Mouse (Mus musculus): ENCODE measurements at regions not wholly inside any gene's neighbourhood (a gene's known extent, or its start where the extent isn't known, plus 50 kb on each side); places are given as distances from the start of the nearest gene placed in this dataset.
A peak's percentile ranks its signal among the peaks of the same experiment; 100 is the strongest.

GRCm38 (mm10) chr13:112136850-112137249 lies 151.4 kb upstream of the Ankrd55 start:
- Histone ChIP-seq H3K9ac (no peak overlapping the region), H3K4me3 (no peak overlapping the region), H3K36me3 (ENCODE audit: poor library complexity, severe bottlenecking) (no peaks in the 10 kb centered on the region), H3K27me3 (0 out of 2 replicates have a peak, but pooled peaks cover 7% of the 10 kb centered on the region), H3K9me3 (replicated peaks) (no peaks in the 10 kb centered on the region), H3K4me2 (no peak overlapping the region), H3K4me1 (no peaks in the 10 kb centered on the region), H3K27ac (no peak overlapping the region)
- 53% methylated on average over 1 of the region's 1 CpGs for WGBS
- ATAC-seq: no peak

DNA sequence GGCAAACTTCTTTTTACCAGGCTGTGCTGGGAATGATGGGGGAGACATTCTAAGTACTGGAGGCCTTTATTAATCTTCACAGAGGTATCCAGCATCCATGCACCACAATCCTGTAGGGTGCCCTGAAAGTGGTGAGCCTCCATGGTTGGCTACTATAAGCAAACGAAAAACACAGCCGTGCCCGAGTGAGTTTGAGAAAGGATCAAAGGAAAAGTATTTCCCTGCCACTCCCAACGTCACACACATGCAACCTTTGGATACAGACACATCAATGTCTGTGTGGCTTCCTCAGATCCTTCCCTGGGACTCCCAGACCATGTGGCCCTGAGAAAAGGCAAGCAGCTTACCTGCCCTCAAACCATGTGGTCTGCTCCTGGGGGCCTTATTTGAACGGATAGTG lies 147.4 kb upstream of the Ankrd55 start:
- Histone ChIP-seq H3K36me3 (ENCODE audit: poor library complexity, severe bottlenecking) (no peaks in the 10 kb centered on the region), H3K9ac (no peak overlapping the region), H3K9me3 (replicated peaks) (no peaks in the 10 kb centered on the region), H3K27ac (no peak overlapping the region), H3K4me2 (no peak overlapping the region), H3K4me3 (no peak overlapping the region), H3K27me3 (no peaks in the 10 kb centered on the region), H3K4me1 (no peaks in the 10 kb centered on the region)
- WGBS: 73% methylated on average over 5 of the region's 5 CpGs
- ATAC-seq: no peak

DNA sequence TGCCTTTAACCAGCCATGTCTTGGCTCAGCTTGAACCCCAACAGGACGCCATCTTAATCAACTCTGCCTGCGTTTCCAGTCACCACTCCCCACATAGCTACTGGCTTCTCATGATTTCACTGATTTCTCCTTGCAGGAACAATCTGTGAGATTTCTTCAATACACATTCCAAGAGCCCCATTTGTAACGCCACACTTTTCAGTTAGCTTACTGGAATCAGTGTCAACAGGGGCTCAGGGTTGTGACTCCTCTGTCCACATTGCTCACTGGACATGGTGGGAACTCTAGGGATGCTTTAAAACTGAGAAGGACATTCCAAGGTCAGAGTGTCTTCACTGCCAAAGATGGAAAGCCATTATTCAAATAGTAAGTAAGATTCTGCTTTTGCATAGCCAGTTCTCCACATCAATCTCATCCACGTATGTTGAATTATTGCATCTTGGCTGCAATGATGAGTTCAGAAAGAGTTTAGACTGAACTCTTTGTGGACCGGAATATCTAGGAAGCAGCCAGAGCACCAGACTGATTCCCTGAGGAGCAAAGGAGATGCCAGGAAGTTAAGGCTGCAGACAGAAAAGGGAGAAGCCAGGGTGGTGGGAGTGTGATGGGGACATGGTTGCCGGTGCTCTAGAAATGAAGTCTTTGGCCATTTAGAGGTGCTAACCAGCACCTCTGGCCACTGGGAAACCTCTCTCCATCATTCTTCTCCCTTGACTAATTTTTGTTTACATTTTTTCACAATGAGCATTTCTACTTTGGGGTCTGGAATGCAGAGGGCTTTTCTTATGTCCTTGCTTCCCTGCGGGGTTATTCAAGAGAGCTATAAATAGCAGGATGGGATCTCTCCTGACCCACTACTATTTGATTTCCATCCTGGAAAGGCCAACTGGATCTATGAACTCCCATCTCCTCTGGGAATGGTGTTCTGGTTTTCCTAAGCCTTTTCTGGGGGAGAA lies 143.6 kb upstream of the Ankrd55 start:
- Histone ChIP-seq H3K27ac (no peak overlapping the region), H3K27me3 (no peaks in the 10 kb centered on the region), H3K36me3 (ENCODE audit: poor library complexity, severe bottlenecking) (no peaks in the 10 kb centered on the region), H3K4me3 (no peak overlapping the region), H3K4me2 (no peak overlapping the region), H3K9ac (no peak overlapping the region), H3K4me1 (no peaks in the 10 kb centered on the region), H3K9me3 (replicated peaks) (no peaks in the 10 kb centered on the region)
- no peak for ATAC-seq
- 83% methylated on average over 7 of the region's 7 CpGs for WGBS

DNA sequence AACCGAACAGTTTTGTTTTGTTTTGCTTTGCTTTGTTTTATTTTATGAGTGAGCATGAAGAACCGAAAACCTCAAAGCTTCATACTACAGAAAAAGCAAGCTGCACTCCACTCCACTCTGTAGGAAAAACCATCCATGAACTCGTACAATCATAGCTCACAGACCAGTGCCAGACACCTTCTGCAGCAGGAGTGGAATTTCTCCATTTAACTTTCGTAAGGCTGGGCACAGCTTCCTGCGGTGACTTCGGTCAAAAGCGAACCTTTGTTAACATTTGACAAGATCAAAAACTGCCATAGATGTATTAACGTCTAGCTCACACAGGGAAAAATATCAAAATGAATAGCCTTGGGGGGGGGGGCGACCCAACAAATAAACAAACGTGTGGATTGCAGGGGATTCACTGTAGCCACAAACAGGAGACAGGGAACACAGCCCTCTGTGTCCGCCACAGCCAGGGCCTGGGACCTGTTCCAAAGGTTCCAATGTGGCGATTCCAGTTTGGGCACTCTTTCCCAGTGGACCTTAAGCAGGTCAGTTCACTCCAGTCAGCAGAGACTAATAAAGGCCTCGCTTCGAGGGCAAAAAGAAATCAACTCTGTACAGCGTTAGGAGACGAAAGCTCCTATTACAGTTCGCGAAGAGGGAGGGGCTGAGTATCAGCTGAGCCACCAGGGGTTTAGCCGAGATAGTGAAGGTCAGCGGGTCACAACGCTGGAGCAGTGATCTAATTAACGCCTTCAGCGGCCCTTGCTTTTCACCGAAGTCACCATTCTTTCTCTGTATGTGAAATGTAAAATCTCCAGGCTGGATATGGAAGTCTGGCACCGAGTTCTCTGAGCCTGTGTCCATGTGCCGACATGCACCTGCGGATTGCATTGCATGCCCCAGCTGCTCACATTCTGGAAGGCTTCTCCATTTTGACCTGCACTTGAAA lies 135.4 kb upstream of the Ankrd55 start:
- Histone ChIP-seq H3K4me3 (no peak overlapping the region), H3K4me2 (peak overlapping the region; percentile 36), H3K4me1 (peaks cover 14% of the 10 kb centered on the region), H3K27me3 (no peaks in the 10 kb centered on the region; the same call in 1 of the 2 replicates), H3K9ac (0 out of 2 replicates have a peak overlapping the region, but pooled peaks have one; percentile 38), H3K9me3 (replicated peaks) (no peaks in the 10 kb centered on the region), H3K27ac (no peak overlapping the region), H3K36me3 (ENCODE audit: poor library complexity, severe bottlenecking) (no peaks in the 10 kb centered on the region)
- ATAC-seq: 0 out of 2 replicates have a peak, but pooled peaks have one; percentile 33
- 17% methylated on average over 27 of the region's 27 CpGs for WGBS

DNA sequence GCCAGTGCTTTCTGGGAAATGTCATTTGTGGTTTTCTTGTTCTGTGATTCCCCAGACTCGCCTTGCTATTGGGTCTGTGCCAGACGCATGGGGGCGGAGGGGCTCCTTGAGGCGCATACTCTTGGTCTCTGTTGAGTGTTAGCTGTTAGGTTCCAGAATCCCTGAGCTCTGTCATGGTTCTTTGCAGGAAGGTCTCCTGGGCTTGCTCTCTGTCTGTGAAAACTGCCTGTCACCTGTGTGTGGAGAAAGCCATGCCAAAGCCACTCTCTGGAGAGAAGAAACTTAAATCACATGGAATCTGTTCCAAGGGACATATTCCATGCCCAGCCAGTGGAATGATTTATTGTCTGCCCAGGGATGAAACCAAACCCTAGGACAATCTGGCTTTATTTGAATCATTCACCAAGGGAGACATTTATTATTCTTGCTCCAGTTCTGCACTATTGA lies 134.5 kb upstream of the Ankrd55 start:
- H3K4me2 ChIP-seq: no peak overlapping the region

DNA sequence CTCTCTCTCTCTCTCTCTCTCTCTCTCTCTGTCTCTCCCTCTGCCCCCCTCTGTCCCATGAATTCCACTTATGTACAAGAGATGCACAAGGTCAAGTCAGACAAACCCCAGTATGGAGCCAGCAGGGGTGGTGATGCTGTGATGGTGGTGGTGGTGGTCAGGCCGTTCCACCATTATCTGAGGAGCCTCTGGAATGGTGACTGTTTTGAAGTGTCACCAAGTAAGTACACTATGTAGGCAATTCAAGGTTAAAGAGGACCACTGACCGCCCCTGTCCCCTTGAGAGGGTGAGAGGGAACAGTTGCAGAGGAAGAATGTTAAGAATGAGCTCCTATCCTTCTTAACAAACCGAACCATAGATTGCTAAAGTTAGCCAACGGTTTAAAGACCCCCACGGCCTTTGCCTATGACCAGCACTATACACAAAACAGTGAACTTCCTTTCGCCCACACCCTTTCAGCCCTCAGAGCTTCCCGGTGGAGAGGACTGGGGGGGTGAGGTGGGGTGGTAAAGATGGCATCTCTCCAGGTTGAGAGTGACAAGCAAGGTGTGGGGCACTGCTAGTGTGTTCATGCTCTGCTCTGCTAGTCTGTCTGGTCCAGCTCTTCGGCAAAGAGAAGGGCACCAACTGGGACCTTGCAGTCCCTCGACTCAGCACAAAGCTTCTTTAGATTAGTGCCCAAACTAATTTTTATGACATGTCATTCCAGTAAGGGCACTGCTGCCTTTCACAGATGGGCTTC lies 128.7 kb upstream of the Ankrd55 start:
- H3K36me3 ChIP-seq (ENCODE audit: poor library complexity, severe bottlenecking): no peaks in the 10 kb centered on the region
- no peaks in the 10 kb centered on the region for H3K27me3 ChIP-seq
- no peak overlapping the region for H3K4me2 ChIP-seq
- 85% methylated on average over 9 of the region's 9 CpGs for WGBS
- H3K9ac ChIP-seq: no peak overlapping the region
- no peak for ATAC-seq
- no peak overlapping the region for H3K27ac ChIP-seq
- no peaks in the 10 kb centered on the region for H3K4me1 ChIP-seq
- no peak overlapping the region for H3K4me3 ChIP-seq
- H3K9me3 ChIP-seq (replicated peaks): no peaks in the 10 kb centered on the region

More for the DNA sequence above, 134.5 kb upstream of the Ankrd55 start:
- H3K9me3 ChIP-seq (replicated peaks): no peaks in the 10 kb centered on the region
- H3K9ac ChIP-seq: no peak overlapping the region
- H3K27ac ChIP-seq: no peak overlapping the region
- 53% methylated on average over 4 of the region's 4 CpGs for WGBS
- ATAC-seq: no peak; the same call in 1 of the 2 replicates
- H3K27me3 ChIP-seq: no peaks in the 10 kb centered on the region; the same call in 1 of the 2 replicates
- H3K36me3 ChIP-seq (ENCODE audit: poor library complexity, severe bottlenecking): no peaks in the 10 kb centered on the region
- no peak overlapping the region for H3K4me3 ChIP-seq
- H3K4me1 ChIP-seq: peaks cover 14% of the 10 kb centered on the region

- no peaks in the 10 kb centered on the region for H3K27me3 ChIP-seq
- no peak overlapping the region for H3K4me2 ChIP-seq
- WGBS: 53% methylated on average over 2 of the region's 2 CpGs
- H3K4me3 ChIP-seq: no peak overlapping the region
- no peaks in the 10 kb centered on the region for H3K9me3 ChIP-seq (replicated peaks)
- H3K36me3 ChIP-seq (ENCODE audit: poor library complexity, severe bottlenecking): no peaks in the 10 kb centered on the region
- 0 out of 2 replicates have a peak, but pooled peaks cover 3% of the 10 kb centered on the region for H3K4me1 ChIP-seq
- H3K9ac ChIP-seq: no peak overlapping the region
- ATAC-seq: peak; percentile 68; the same call in 1 of the 2 replicates
- H3K27ac ChIP-seq: no peak overlapping the region
These were observed 128.0 kb upstream of the Ankrd55 start for GRCm38 (mm10) chr13:112160173-112160641.

GRCm38 (mm10) chr13:112160726-112161125 lies 127.5 kb upstream of the Ankrd55 start:
- Histone ChIP-seq H3K4me2 (no peak overlapping the region), H3K9me3 (replicated peaks) (no peaks in the 10 kb centered on the region), H3K4me3 (no peak overlapping the region), H3K27ac (no peak overlapping the region), H3K27me3 (no peaks in the 10 kb centered on the region), H3K36me3 (ENCODE audit: poor library complexity, severe bottlenecking) (no peaks in the 10 kb centered on the region), H3K4me1 (peaks cover 7% of the 10 kb centered on the region), H3K9ac (no peak overlapping the region)
- WGBS: 74% methylated on average over 2 of the region's 2 CpGs
- ATAC-seq: no peak

- WGBS: 87% methylated on average over 2 of the region's 2 CpGs
- Histone ChIP-seq H3K9me3 (replicated peaks) (no peaks in the 10 kb centered on the region), H3K4me2 (no peak overlapping the region), H3K36me3 (ENCODE audit: poor library complexity, severe bottlenecking) (no peaks in the 10 kb centered on the region), H3K27ac (no peak overlapping the region), H3K4me3 (no peak overlapping the region), H3K9ac (no peak overlapping the region), H3K4me1 (peaks cover 18% of the 10 kb centered on the region), H3K27me3 (no peaks in the 10 kb centered on the region)
- ATAC-seq: no peak
These were observed 126.4 kb upstream of the Ankrd55 start for GRCm38 (mm10) chr13:112161886-112162285.

DNA sequence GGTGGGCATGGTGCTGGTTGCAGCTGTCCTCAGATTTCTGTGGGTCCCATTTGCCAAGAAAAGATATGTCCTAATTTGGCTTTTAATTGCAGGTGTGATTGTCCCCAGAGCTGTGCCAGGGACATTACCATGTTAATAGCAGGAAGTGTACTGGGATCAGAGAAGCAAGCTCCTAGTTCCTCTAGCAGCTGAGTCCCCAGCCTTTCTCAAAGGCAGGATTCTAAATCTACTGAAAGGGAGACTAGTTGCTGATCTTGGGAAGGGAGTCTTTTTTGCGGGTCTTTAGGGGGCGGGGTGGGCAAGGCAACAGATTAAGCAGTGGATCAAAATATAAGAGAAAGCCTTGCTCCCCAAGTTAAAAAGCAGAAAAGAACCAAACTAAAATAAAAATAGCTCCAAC lies 122.3 kb upstream of the Ankrd55 start:
- Histone ChIP-seq H3K9me3 (replicated peaks) (no peaks in the 10 kb centered on the region), H3K36me3 (ENCODE audit: poor library complexity, severe bottlenecking) (no peaks in the 10 kb centered on the region), H3K9ac (no peak overlapping the region), H3K27ac (peak overlapping the region; percentile 70), H3K27me3 (0 out of 2 replicates have a peak, but pooled peaks cover 12% of the 10 kb centered on the region), H3K4me2 (peak overlapping the region; percentile 37), H3K4me1 (peaks cover 20% of the 10 kb centered on the region), H3K4me3 (no peak overlapping the region)
- WGBS: 14% methylated on average over 2 of the region's 2 CpGs
- ATAC-seq: peak; percentile 71

DNA sequence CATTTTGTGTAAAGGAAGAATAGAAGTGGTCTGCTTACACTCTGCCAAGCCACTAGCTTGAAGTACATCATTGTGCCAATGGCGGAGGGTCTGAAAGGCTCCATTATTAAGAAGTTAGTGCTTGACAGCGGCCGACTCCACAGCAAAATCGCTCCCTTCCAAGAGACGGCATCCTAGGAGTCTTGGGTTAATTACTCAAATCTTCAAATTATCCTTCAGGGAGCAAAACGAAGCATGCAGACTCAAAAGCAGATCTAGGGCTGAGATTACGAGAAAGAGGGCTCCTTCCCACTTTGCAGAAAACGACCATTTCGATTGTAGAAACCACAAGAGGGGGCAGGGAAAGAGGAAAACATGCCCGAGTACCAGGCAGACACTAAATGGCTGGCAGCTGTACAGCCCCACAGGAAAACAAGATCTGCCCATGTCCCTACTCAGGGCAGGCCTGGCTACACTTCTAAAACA lies 121.9 kb upstream of the Ankrd55 start:
- H3K9ac ChIP-seq: no peak overlapping the region
- H3K27ac ChIP-seq: peak overlapping the region; percentile 70
- H3K27me3 ChIP-seq: 0 out of 2 replicates have a peak, but pooled peaks cover 12% of the 10 kb centered on the region
- 13% methylated on average over 10 of the region's 10 CpGs for WGBS
- ATAC-seq: peak; percentile 86
- H3K36me3 ChIP-seq (ENCODE audit: poor library complexity, severe bottlenecking): no peaks in the 10 kb centered on the region
- peak overlapping the region; percentile 37 for H3K4me2 ChIP-seq
- H3K9me3 ChIP-seq (replicated peaks): no peaks in the 10 kb centered on the region
- no peak overlapping the region for H3K4me3 ChIP-seq
- peaks cover 20% of the 10 kb centered on the region for H3K4me1 ChIP-seq
